Mouse (Mus musculus) MEL (cell line): ENCODE measurements around the gene Tradd. TPM values are rescaled to one million over a fixed set of nuclear protein-coding genes. Genes with fewer than 3 reads are reported as not detected.

ENCODE experiments used
- DNase-seq: peaks from one replicate; pipeline ENCODE4 v3.0.0; 2011; ENCODE audit warnings: low read depth, low spot score
- H3K27ac ChIP-seq: 2 replicates; pipeline ENCODE4 v1.5.1; 2012; ENCODE audit warnings: low read depth, mild to moderate bottlenecking, control low read depth, low read length, moderate library complexity; ENCODE audit not compliant: control insufficient read depth
- H3K27me3 ChIP-seq, 2 experiments: fragments of 150-350 bp in 1 of 2; sonication (generic) in 1 of 2; 2 replicates each; pipeline ENCODE4 v1.6.1; 2012; ENCODE audit warnings: low read length in 2 of 2, mild to moderate bottlenecking in 2 of 2, improper control_type of control experiment in 1 of 2, moderate library complexity in 1 of 2; ENCODE audit not compliant: insufficient read depth in 2 of 2, control insufficient read depth in 1 of 2
- H3K36me3 ChIP-seq, 2 experiments: 2 replicates each; pipeline ENCODE4 v1.6.1; 2012 to 2014; ENCODE audit warnings: low read length in 2 of 2, improper control_type of control experiment in 1 of 2, inconsistent platforms in 1 of 2, mild to moderate bottlenecking in 1 of 2; ENCODE audit not compliant: insufficient read depth in 2 of 2, control insufficient read depth in 1 of 2
- H3K4me1 ChIP-seq, 2 experiments: fragments of 150-350 bp in 1 of 2; sonication (generic) in 1 of 2; 2 replicates each; pipeline ENCODE4 v1.6.1; 2012; ENCODE audit warnings: low read length in 2 of 2, improper control_type of control experiment in 1 of 2, mild to moderate bottlenecking in 1 of 2; ENCODE audit not compliant: insufficient read depth in 2 of 2, control insufficient read depth in 1 of 2
- H3K4me3 ChIP-seq, 2 experiments: fragments of 150-350 bp in 1 of 2; sonication (generic) in 1 of 2; 2 replicates each; pipeline ENCODE4 v1.5.1; 2012; ENCODE audit warnings: low read depth in 2 of 2, low read length in 2 of 2, mild to moderate bottlenecking in 2 of 2, moderate library complexity in 2 of 2, control low read depth in 1 of 2, improper control_type of control experiment in 1 of 2; ENCODE audit not compliant: control insufficient read depth in 1 of 2, insufficient read depth in 1 of 2
- H3K79me2 ChIP-seq: 2 replicates; pipeline ENCODE4 v1.6.1; 2012; ENCODE audit warnings: mild to moderate bottlenecking, low read length, moderate library complexity; ENCODE audit not compliant: control insufficient read depth, poor library complexity, insufficient read depth
- H3K9ac ChIP-seq: 2 replicates; pipeline ENCODE4 v1.6.1; 2012; ENCODE audit warnings: low read depth, mild to moderate bottlenecking, control low read depth, low read length, moderate library complexity; ENCODE audit not compliant: control insufficient read depth, poor library complexity, severe bottlenecking
- H3K9me3 ChIP-seq: fragments of 150-350 bp; sonication (generic); replicated peaks from 2 replicates; pipeline ENCODE4 v1.6.1; 2012; ENCODE audit warnings: mild to moderate bottlenecking, low read length, improper control_type of control experiment, moderate library complexity; ENCODE audit not compliant: insufficient read depth
- CHD1 ChIP-seq: IDR thresholded peaks from 2 replicates; pipeline ENCODE4 v1.6.1; 2012; ENCODE audit warnings: low read depth, mild to moderate bottlenecking, inconsistent platforms, low read length, improper control_type of control experiment
- ELF1 ChIP-seq: IDR thresholded peaks from 2 replicates; pipeline ENCODE4 v1.6.1; 2014; ENCODE audit warnings: low read depth, mild to moderate bottlenecking, inconsistent platforms, low read length, improper control_type of control experiment, moderate library complexity
- EP300 ChIP-seq, 2 experiments: IDR thresholded peaks; 2 replicates each; pipeline ENCODE4 v1.6.1; 2011; ENCODE audit warnings: improper control_type of control experiment in 2 of 2, low read length in 2 of 2, low read depth in 1 of 2, mild to moderate bottlenecking in 1 of 2
- JUND ChIP-seq: IDR thresholded peaks from 2 replicates; pipeline ENCODE4 v1.6.1; 2011; ENCODE audit warnings: low read depth, mild to moderate bottlenecking, improper control_type of control experiment, low read length
- MAFK ChIP-seq: IDR thresholded peaks from 2 replicates; pipeline ENCODE4 v1.6.1; 2011; ENCODE audit warnings: low read depth, mild to moderate bottlenecking, low read length, improper control_type of control experiment, borderline replicate concordance
- MAX ChIP-seq: IDR thresholded peaks from 2 replicates; pipeline ENCODE4 v1.6.1; 2011; ENCODE audit warnings: low read length, improper control_type of control experiment
- MAZ ChIP-seq: IDR thresholded peaks from 2 replicates; pipeline ENCODE4 v1.6.1; 2012; ENCODE audit warnings: low read depth, mild to moderate bottlenecking, inconsistent platforms, low read length, improper control_type of control experiment
- MEF2A ChIP-seq: IDR thresholded peaks from 2 replicates; pipeline ENCODE4 v1.6.1; 2014; ENCODE audit warnings: low read depth, mild to moderate bottlenecking, inconsistent platforms, low read length, improper control_type of control experiment; ENCODE audit not compliant: poor library complexity, insufficient replicate concordance, severe bottlenecking; ENCODE audit errors: extremely low read depth
- MXI1 ChIP-seq: IDR thresholded peaks from 2 replicates; pipeline ENCODE4 v1.6.1; 2011; ENCODE audit warnings: mild to moderate bottlenecking, low read depth, low read length, improper control_type of control experiment
- MYB ChIP-seq: IDR thresholded peaks from 2 replicates; pipeline ENCODE4 v1.6.1; 2011; ENCODE audit warnings: mild to moderate bottlenecking, low read depth, low read length, improper control_type of control experiment
- NELFE ChIP-seq: IDR thresholded peaks from 2 replicates; pipeline ENCODE4 v1.6.1; 2011; ENCODE audit warnings: low read depth, low read length, improper control_type of control experiment
- NRF1 ChIP-seq: IDR thresholded peaks from 2 replicates; pipeline ENCODE4 v1.6.1; 2014; ENCODE audit warnings: low read depth, mild to moderate bottlenecking, inconsistent platforms, low read length, improper control_type of control experiment, moderate library complexity; ENCODE audit not compliant: poor library complexity, insufficient read depth, severe bottlenecking
- POLR2A ChIP-seq, 2 experiments: IDR thresholded peaks; 2 replicates each; pipeline ENCODE4 v1.6.1; 2011 to 2012; ENCODE audit warnings: low read length in 2 of 2, mild to moderate bottlenecking in 2 of 2, control low read depth in 1 of 2, improper control_type of control experiment in 1 of 2, low read depth in 1 of 2, moderate library complexity in 1 of 2; ENCODE audit not compliant: control insufficient read depth in 1 of 2, insufficient read depth in 1 of 2, poor library complexity in 1 of 2
- RCOR1 ChIP-seq: IDR thresholded peaks from 2 replicates; pipeline ENCODE4 v1.6.1; 2012; ENCODE audit warnings: low read depth, mild to moderate bottlenecking, inconsistent platforms, low read length, improper control_type of control experiment
- SIN3A ChIP-seq: IDR thresholded peaks from 2 replicates; pipeline ENCODE4 v1.6.1; 2012; ENCODE audit warnings: low read length, improper control_type of control experiment, inconsistent platforms
- UBTF ChIP-seq: IDR thresholded peaks from 2 replicates; pipeline ENCODE4 v1.6.1; 2012; ENCODE audit warnings: low read depth, mild to moderate bottlenecking, inconsistent platforms, low read length, improper control_type of control experiment, moderate library complexity, borderline replicate concordance; ENCODE audit not compliant: insufficient read depth
- ZKSCAN1 ChIP-seq: IDR thresholded peaks from 2 replicates; pipeline ENCODE4 v1.6.1; 2012; ENCODE audit warnings: low read depth, mild to moderate bottlenecking, inconsistent platforms, low read length, improper control_type of control experiment, moderate library complexity
- polyA plus RNA-seq, 2 experiments: library from polyadenylated mRNA; stranded (reverse) in 1 of 2; unstranded in 1 of 2; fragments of >175 nt in 1 of 2; fragments of >200 nt in 1 of 2; gene quantifications; 2 replicates each; pipeline versions ENCODE4 v1.2.1 to v1.2.4; 2012; ENCODE audit warnings: low replicate concordance in 2 of 2, low read depth in 1 of 2; ENCODE audit not compliant: insufficient read length in 2 of 2, insufficient read depth in 1 of 2, missing spikeins in 1 of 2
- total RNA-seq: library from RNA; depleted of rRNA; stranded (reverse); fragments of 300-350 nt; gene quantifications from 2 replicates; pipeline ENCODE4 v1.2.3, GENCODE M21; 2012

Tradd gene
- total and polyA plus RNA-seq, 3 experiments = 31.0 to 33.5 TPM; not detected in 1

- no peak overlapping the region for H3K9ac ChIP-seq
- H3K4me1 ChIP-seq = peaks cover under 1 to 3% of the 10 kb centered on the region in 2 experiments
- DNase-seq = peak; percentile 74
- no peaks in the 10 kb centered on the region for H3K79me2 ChIP-seq
- no peak overlapping the region for H3K27ac ChIP-seq
- H3K36me3 ChIP-seq = peaks cover 8 to 13% of the 10 kb centered on the region in 2 experiments
- H3K4me3 ChIP-seq = no peak overlapping the region
- H3K27me3 ChIP-seq = no peaks in the 10 kb centered on the region
- TF ChIP-seq RCOR1 (peak; percentile 53), ZKSCAN1 (no peak), EP300 (IDR thresholded peaks at IDR 0.05; ENCODE audit: low read depth in 1 of 2, low read length in 2 of 2) (peak in 1 of 2 experiments; percentile 53; a peak in 1 of 4 replicates), CHD1 (no peak), JUND (no peak)
- no peaks in the 10 kb centered on the region for H3K9me3 ChIP-seq
These were observed 26.8 kb downstream of the Tradd start for GRCm38 (mm10) chr8:105237442-105238142.

GRCm38 (mm10) chr8:105235206-105235605, 29.2 kb downstream of the Tradd start:
- no peak for DNase-seq
- no peak overlapping the region for H3K27ac ChIP-seq
- no peak overlapping the region for H3K9ac ChIP-seq
- peaks cover 6 to 25% of the 10 kb centered on the region in 2 experiments for H3K36me3 ChIP-seq
- H3K4me1 ChIP-seq = peaks cover 5 to 8% of the 10 kb centered on the region in 2 experiments
- no peaks in the 10 kb centered on the region for H3K27me3 ChIP-seq
- no peak overlapping the region for H3K4me3 ChIP-seq
- H3K9me3 ChIP-seq = no peaks in the 10 kb centered on the region
- TF ChIP-seq UBTF (no peak), ELF1 (no peak), NELFE (no peak), POLR2A (IDR thresholded peaks at IDR 0.05; ENCODE audit: control insufficient read depth in 1 of 2, insufficient read depth in 1 of 2, low read depth in 1 of 2, low read length in 2 of 2, poor library complexity in 1 of 2) (no peak), MXI1 (no peak), MAX (no peak), MAZ (no peak), MYB (no peak), CHD1 (no peak), MEF2A (no peak), SIN3A (no peak), ZKSCAN1 (no peak), MAFK (no peak), NRF1 (no peak)
- H3K79me2 ChIP-seq = no peaks in the 10 kb centered on the region
